Mouse (Mus musculus) midbrain, embryonic 11.5 days (tissue): ENCODE data around the gene Wwc2. TPM values are rescaled to one million over a fixed set of nuclear protein-coding genes. Genes with fewer than 3 reads are reported as not detected.
A peak's percentile ranks its signal among the peaks of the same experiment; 100 is the strongest.

Experiments used
- ATAC-seq: fragments of 200-750 bp; cut with Nextera tagmentation; 2 replicates; pipeline ENCODE4 v1.8.0; 2017; ENCODE audit warnings: moderate TSS enrichment, moderate library complexity; ENCODE audit not compliant: low FRiP score
- DNase-seq: peaks from one replicate; pipeline ENCODE4 v3.0.0; 2015; ENCODE audit warnings: low spot score; ENCODE audit errors: missing footprints
- H3K27ac ChIP-seq: fragments of 300-500 bp; sonication (generic); 2 replicates; pipeline ENCODE4 v1.5.1; 2014; ENCODE audit warnings: low read depth, low read length
- H3K27me3 ChIP-seq: fragments of 300-500 bp; sonication (generic); 2 replicates; pipeline ENCODE4 v1.6.1; 2014; ENCODE audit warnings: mild to moderate bottlenecking, low read length, moderate library complexity, mixed read lengths; ENCODE audit not compliant: control insufficient read depth, insufficient read depth
- H3K36me3 ChIP-seq: fragments of 300-500 bp; sonication (generic); 2 replicates; pipeline ENCODE4 v1.6.1; 2014; ENCODE audit warnings: mild to moderate bottlenecking, low read length, moderate library complexity, mixed read lengths; ENCODE audit not compliant: control insufficient read depth, insufficient read depth
- H3K4me1 ChIP-seq: fragments of 300-500 bp; sonication (generic); 2 replicates; pipeline ENCODE4 v1.6.1; 2014; ENCODE audit warnings: low read length; ENCODE audit not compliant: control insufficient read depth, insufficient read depth
- H3K4me2 ChIP-seq: fragments of 300-500 bp; sonication (generic); 2 replicates; pipeline ENCODE4 v1.6.1; 2014; ENCODE audit warnings: mild to moderate bottlenecking, moderate library complexity
- H3K4me3 ChIP-seq: fragments of 300-500 bp; sonication (generic); 2 replicates; pipeline ENCODE4 v1.5.1; 2014; ENCODE audit warnings: low read depth, low read length
- H3K9ac ChIP-seq: fragments of 300-500 bp; sonication (generic); 2 replicates; pipeline ENCODE4 v1.6.1; 2014; ENCODE audit warnings: low read length
- H3K9me3 ChIP-seq: fragments of 300-500 bp; sonication (generic); 2 replicates; pipeline ENCODE4 v1.6.1; 2016; ENCODE audit warnings: low read length; ENCODE audit not compliant: control insufficient read depth
- WGBS: fragments of 180-500 bp; shearing (Covaris S2); extraction: QIAGEN DNeasy Blood & Tissue Kit; methylation state at CpG from one replicate; pipeline ENCODE4 v1.1.7; 2014; 5-methylcytosine and 5-hydroxymethylcytosine counted together
- polyA plus RNA-seq: library from polyadenylated mRNA; unstranded; fragments of >200 nt; fragmentation: Nextera tagmentation; extraction: Ambion mirVana; gene quantifications from 2 replicates; pipeline ENCODE4 v1.2.1, GENCODE M21; 2014

The Wwc2 gene
- polyA plus RNA-seq, 1 experiment from 2014 or later: 6.2 TPM

DNA sequence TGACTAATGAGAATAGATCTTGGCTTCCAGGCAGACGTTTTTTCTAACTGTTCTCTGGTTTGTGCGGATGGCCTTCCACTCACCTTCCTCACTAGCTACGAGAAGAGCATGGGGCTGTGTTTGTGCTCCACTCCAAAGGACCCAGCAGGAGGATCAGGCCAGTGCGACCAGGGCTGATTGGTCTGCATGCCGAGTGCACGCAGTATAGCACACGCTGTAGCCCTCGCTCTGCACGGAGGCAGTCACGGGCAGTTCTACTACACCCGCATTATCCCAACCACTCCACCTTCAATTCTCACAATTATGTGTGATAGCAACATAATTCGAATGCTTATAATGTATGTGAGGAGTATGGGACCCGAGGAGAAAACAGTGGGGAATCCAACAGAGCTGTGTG lies 99.9 kb downstream of the Wwc2 start:
- H3K4me1 ChIP-seq: 0 out of 2 replicates have a peak, but pooled peaks cover 2% of the 10 kb centered on the region
- H3K27me3 ChIP-seq: no peaks in the 10 kb centered on the region
- H3K9ac ChIP-seq: no peak overlapping the region
- no peaks in the 10 kb centered on the region for H3K36me3 ChIP-seq
- no peak overlapping the region for H3K4me3 ChIP-seq
- ATAC-seq (no peak), DNase-seq (peak; percentile 61)
- WGBS: 88% methylated on average over 13 of the region's 13 CpGs
- no peak overlapping the region for H3K27ac ChIP-seq
- H3K9me3 ChIP-seq: no peaks in the 10 kb centered on the region
- no peak overlapping the region for H3K4me2 ChIP-seq

DNA sequence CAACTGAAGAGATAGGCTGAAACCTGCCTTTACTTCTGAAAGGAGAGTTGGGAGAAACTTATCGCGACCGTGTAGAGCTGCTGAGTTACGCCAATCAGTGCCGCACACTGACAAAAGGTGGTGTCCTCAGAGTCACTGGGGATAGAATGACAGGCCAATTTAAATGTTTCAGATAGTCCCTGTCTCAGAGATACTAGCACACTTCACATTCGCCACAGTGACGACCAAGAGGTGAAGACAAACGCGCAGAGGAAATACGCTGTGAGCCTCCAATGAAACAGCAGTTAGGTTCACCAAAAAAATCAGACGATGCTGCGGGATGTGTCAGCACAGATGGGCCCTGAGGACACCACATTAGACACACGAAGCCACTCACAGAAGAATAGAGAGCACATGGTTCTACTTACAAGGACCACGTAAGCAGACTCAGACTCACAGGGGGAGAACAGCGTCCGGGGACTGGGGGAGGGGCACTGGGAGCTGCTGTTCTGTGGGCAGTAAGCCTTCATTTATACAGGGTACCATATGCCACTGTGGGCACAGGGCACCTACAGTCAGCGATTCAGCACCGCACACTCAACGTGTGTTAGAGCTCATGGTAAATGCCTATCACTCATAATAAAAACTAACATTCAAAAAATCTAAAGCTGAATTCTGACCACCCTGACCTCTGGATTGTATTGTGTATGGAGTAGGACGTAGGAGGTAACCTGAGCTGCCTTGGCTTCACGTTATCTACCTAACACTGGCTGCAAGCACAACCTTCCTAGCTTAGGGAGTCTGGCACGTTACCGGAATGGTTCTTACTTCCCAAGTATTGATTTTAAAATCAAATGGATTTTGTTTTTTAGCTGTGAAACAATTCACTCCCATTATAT lies 100.5 kb downstream of the Wwc2 start:
- H3K27me3 ChIP-seq: no peaks in the 10 kb centered on the region
- H3K4me3 ChIP-seq: no peak overlapping the region
- ATAC-seq: no peak
- DNase-seq: peak; percentile 82
- WGBS: 74% methylated on average over 23 of the region's 23 CpGs
- H3K4me1 ChIP-seq: 0 out of 2 replicates have a peak, but pooled peaks cover 2% of the 10 kb centered on the region
- H3K36me3 ChIP-seq: no peaks in the 10 kb centered on the region
- no peak overlapping the region for H3K4me2 ChIP-seq
- no peaks in the 10 kb centered on the region for H3K9me3 ChIP-seq
- no peak overlapping the region for H3K27ac ChIP-seq
- no peak overlapping the region for H3K9ac ChIP-seq

GRCm38 (mm10) chr8:47888841-47889570 lies 101.7 kb downstream of the Wwc2 start:
- H3K9me3 ChIP-seq: no peaks in the 10 kb centered on the region
- H3K4me1 ChIP-seq: 0 out of 2 replicates have a peak, but pooled peaks cover 2% of the 10 kb centered on the region
- H3K4me2 ChIP-seq: no peak overlapping the region
- DNase-seq (peak; percentile 39), ATAC-seq (no peak)
- 75% methylated on average over 11 of the region's 11 CpGs for WGBS
- no peaks in the 10 kb centered on the region for H3K36me3 ChIP-seq
- no peaks in the 10 kb centered on the region for H3K27me3 ChIP-seq
- H3K4me3 ChIP-seq: no peak overlapping the region
- H3K9ac ChIP-seq: no peak overlapping the region
- H3K27ac ChIP-seq: no peak overlapping the region

GRCm38 (mm10) chr8:47884306-47884705 lies 106.4 kb downstream of the Wwc2 start:
- Histone ChIP-seq H3K36me3 (no peaks in the 10 kb centered on the region), H3K9me3 (no peaks in the 10 kb centered on the region)
- no peak for DNase-seq

DNA sequence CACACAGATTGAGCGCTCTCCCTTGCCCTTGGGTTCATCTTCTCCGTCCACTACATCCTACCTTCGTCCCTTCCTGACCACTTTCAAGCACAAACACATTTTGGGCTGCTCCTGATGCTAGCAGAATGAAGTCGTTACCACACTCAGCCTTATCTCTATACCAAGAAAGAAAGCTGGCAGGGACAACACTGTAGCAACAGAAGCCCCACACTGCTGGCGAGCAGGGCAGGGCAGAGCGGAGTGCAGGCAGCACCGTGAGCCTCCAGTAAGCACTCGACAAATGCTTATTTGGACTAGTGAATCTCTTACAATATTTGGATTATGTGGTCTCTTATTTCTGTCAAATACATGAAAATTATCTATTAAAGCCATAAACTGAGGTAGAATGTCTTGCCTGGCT lies 107.0 kb downstream of the Wwc2 start:
- H3K4me3 ChIP-seq: no peak overlapping the region
- no peaks in the 10 kb centered on the region for H3K27me3 ChIP-seq
- DNase-seq: peak; percentile 31
- H3K27ac ChIP-seq: no peak overlapping the region
- no peak overlapping the region for H3K4me2 ChIP-seq
- ATAC-seq: no peak
- H3K4me1 ChIP-seq: no peaks in the 10 kb centered on the region
- 91% methylated on average over 8 of the region's 8 CpGs for WGBS
- H3K9me3 ChIP-seq: no peaks in the 10 kb centered on the region
- no peaks in the 10 kb centered on the region for H3K36me3 ChIP-seq
- no peak overlapping the region for H3K9ac ChIP-seq

More at GRCm38 (mm10) chr8:47884306-47884705, 106.4 kb downstream of the Wwc2 start:
- WGBS: 93% methylated on average over 5 of the region's 5 CpGs
- no peak overlapping the region for H3K27ac ChIP-seq
- H3K27me3 ChIP-seq: no peaks in the 10 kb centered on the region
- H3K9ac ChIP-seq: no peak overlapping the region
- no peak overlapping the region for H3K4me3 ChIP-seq
- no peak for ATAC-seq
- H3K4me1 ChIP-seq: no peaks in the 10 kb centered on the region
- no peak overlapping the region for H3K4me2 ChIP-seq

DNA sequence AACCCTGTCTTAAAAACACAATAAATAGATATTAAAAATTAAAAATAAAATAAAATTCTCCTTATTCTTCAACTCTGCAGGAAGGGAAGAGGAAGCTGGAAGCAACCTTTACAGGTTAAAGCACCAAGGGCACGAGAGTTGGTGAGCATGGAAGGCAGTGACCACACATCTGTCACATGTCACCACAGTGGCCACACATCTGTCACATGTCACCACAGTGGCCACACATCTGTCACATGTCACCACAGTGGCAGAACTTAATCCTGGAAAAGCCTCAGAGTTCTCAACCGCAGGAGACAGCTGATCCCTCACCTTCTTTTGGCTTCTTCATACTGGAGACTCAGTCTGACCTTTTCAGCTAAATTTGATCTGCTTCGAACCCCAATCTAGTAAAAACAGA lies 112.2 kb downstream of the Wwc2 start:
- H3K4me2 ChIP-seq: no peak overlapping the region
- H3K36me3 ChIP-seq: no peaks in the 10 kb centered on the region
- no peak overlapping the region for H3K27ac ChIP-seq
- H3K9me3 ChIP-seq: no peaks in the 10 kb centered on the region
- no peak for ATAC-seq
- 68% methylated on average over 3 of the region's 3 CpGs for WGBS
- H3K9ac ChIP-seq: no peak overlapping the region
- no peaks in the 10 kb centered on the region for H3K4me1 ChIP-seq
- no peak for DNase-seq
- no peaks in the 10 kb centered on the region for H3K27me3 ChIP-seq
- H3K4me3 ChIP-seq: no peak overlapping the region

- no peak overlapping the region for H3K4me3 ChIP-seq
- H3K9ac ChIP-seq: no peak overlapping the region
- no peak overlapping the region for H3K4me2 ChIP-seq
- 94% methylated on average over 12 of the region's 12 CpGs for WGBS
- ATAC-seq: no peak
- H3K9me3 ChIP-seq: no peaks in the 10 kb centered on the region
- H3K27me3 ChIP-seq: no peaks in the 10 kb centered on the region
- no peak overlapping the region for H3K27ac ChIP-seq
- no peak for DNase-seq
- H3K4me1 ChIP-seq: no peaks in the 10 kb centered on the region
- no peaks in the 10 kb centered on the region for H3K36me3 ChIP-seq
These were observed 114.9 kb downstream of the Wwc2 start for GRCm38 (mm10) chr8:47875865-47876264.

- DNase-seq (no peak), ATAC-seq (no peak)
- no peaks in the 10 kb centered on the region for H3K27me3 ChIP-seq
- H3K36me3 ChIP-seq: no peaks in the 10 kb centered on the region
- H3K27ac ChIP-seq: no peak overlapping the region
- no peak overlapping the region for H3K9ac ChIP-seq
- no peaks in the 10 kb centered on the region for H3K4me1 ChIP-seq
- WGBS: 77% methylated on average over 13 of the region's 13 CpGs
- no peak overlapping the region for H3K4me3 ChIP-seq
- H3K4me2 ChIP-seq: no peak overlapping the region
- H3K9me3 ChIP-seq: no peaks in the 10 kb centered on the region
These were observed 116.1 kb downstream of the Wwc2 start for GRCm38 (mm10) chr8:47874497-47875178.
